Mouse (Mus musculus): ENCODE data around the gene Olfr828.

The Olfr828 gene

GRCm38 (mm10) chr9:18819426-18819825 lies at the start of gene Olfr828:
Gene Olfr828, minus strand, starts transcription at chr9:18819526.
- DNase-seq = no peak

GRCm38 (mm10) chr9:18854633-18855032 lies 35.3 kb upstream of the Olfr828 start, which contains the start of gene Olfr829:
Gene Olfr829, plus strand, starts transcription at chr9:18854933.
- DNase-seq = no peak

- DNase-seq = no peak
These were observed 34.0 kb downstream of the Olfr828 start for GRCm38 (mm10) chr9:18785316-18785715.

- DNase-seq = peak; percentile 26
These were observed 39.9 kb downstream of the Olfr828 start for GRCm38 (mm10) chr9:18779476-18779875.

- peak; percentile 2 for DNase-seq
These were observed 40.3 kb downstream of the Olfr828 start for GRCm38 (mm10) chr9:18778981-18779380.
